Mouse (Mus musculus) c-Kit-positive CD71-positive TER-119-positive erythroid progenitor cells, embryonic 14.5 days (primary cell): ENCODE data around the gene Rps6ka5.

ENCODE experiments used
- DNase-seq: peaks from one replicate; pipeline ENCODE4 v3.0.0-alpha.2; 2013; ENCODE audit warnings: low spot score

The Rps6ka5 gene

GRCm38 (mm10) chr12:100529651-100530050, 197.1 kb downstream of the Rps6ka5 start:
- DNase-seq = no peak

GRCm38 (mm10) chr12:100529172-100529571, 197.6 kb downstream of the Rps6ka5 start:
- DNase-seq = no peak

- no peak for DNase-seq
Measured at GRCm38 (mm10) chr12:100528246-100528645, 198.5 kb downstream of the Rps6ka5 start.

- DNase-seq = peak; percentile 42
Measured at GRCm38 (mm10) chr12:100527753-100528152, 199.0 kb downstream of the Rps6ka5 start.

GRCm38 (mm10) chr12:100527241-100527640, 199.5 kb downstream of the Rps6ka5 start:
- no peak for DNase-seq

- DNase-seq = no peak
Measured at GRCm38 (mm10) chr12:100525939-100526338, 200.8 kb downstream of the Rps6ka5 start.

GRCm38 (mm10) chr12:100520794-100521186, 206.0 kb downstream of the Rps6ka5 start, which contains the start of gene Ttc7b:
Ttc7b (minus strand) TSS chr12:100520826.
- peak; percentile 13 for DNase-seq

- no peak for DNase-seq
Measured at GRCm38 (mm10) chr12:100520077-100520793, 206.5 kb downstream of the Rps6ka5 start.

GRCm38 (mm10) chr12:100519684-100520076, 207.1 kb downstream of the Rps6ka5 start:
- DNase-seq = no peak

- no peak for DNase-seq
Measured at GRCm38 (mm10) chr12:100517371-100517770, 209.4 kb downstream of the Rps6ka5 start.

GRCm38 (mm10) chr12:100516161-100516838, 210.5 kb downstream of the Rps6ka5 start:
- DNase-seq = no peak

GRCm38 (mm10) chr12:100515493-100515892, 211.3 kb downstream of the Rps6ka5 start:
- no peak for DNase-seq

GRCm38 (mm10) chr12:100514611-100515010, 212.2 kb downstream of the Rps6ka5 start:
- no peak for DNase-seq

GRCm38 (mm10) chr12:100513131-100513530, 213.7 kb downstream of the Rps6ka5 start:
- no peak for DNase-seq

- DNase-seq = no peak
Measured at GRCm38 (mm10) chr12:100512641-100513040, 214.1 kb downstream of the Rps6ka5 start.

- no peak for DNase-seq
Measured at GRCm38 (mm10) chr12:100509615-100510282, 217.0 kb downstream of the Rps6ka5 start.

GRCm38 (mm10) chr12:100508668-100509067, 218.1 kb downstream of the Rps6ka5 start:
- no peak for DNase-seq

- DNase-seq = no peak
Measured at GRCm38 (mm10) chr12:100505484-100505883, 221.3 kb downstream of the Rps6ka5 start.

- DNase-seq = no peak
Measured at GRCm38 (mm10) chr12:100504585-100504984, 222.2 kb downstream of the Rps6ka5 start.

GRCm38 (mm10) chr12:100503659-100504058, 223.1 kb downstream of the Rps6ka5 start:
- DNase-seq = no peak

GRCm38 (mm10) chr12:100502544-100502943, 224.2 kb downstream of the Rps6ka5 start:
- no peak for DNase-seq

- no peak for DNase-seq
Measured at GRCm38 (mm10) chr12:100501261-100501660, 225.5 kb downstream of the Rps6ka5 start.

GRCm38 (mm10) chr12:100499469-100499868, 227.3 kb downstream of the Rps6ka5 start:
- DNase-seq = no peak
